Comparison of ENCODE assay signal across 8 mouse cellular contexts in the genomic region with DNA sequence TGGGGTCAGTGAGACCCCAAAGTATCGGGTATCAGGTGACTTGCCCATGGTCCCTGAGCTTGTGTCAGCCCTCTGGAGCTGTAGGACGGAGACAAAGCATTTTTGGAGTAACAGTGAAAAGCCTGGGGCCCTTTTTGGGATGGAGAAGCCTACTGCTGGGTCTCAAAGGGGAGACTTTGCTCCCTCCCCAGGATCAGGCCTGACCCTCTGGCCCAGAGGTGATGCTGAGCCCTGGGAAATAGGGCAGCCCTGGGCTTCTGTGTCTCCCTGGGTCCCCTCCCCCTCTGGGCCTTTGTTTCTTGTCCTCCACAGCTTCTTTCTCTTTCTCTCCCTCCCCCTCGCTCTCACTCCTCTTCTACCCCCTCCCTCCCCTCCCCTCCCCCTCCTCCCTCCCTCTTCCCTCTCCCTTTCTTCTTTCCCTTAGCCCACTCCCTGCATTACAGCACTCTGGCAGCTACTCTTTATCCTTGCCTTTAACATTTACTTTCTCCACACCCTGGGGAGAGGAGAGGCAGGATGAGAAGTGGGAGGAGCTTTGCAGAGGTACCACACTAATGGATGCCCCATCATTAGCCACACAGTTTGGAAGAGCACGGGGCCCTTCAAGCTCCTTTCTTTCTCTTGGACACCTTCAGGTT. TPM values are rescaled to one million over a fixed set of nuclear protein-coding genes. Genes with fewer than 3 reads are reported as not detected.
A peak's percentile ranks its signal among the peaks of the same experiment; 100 is the strongest.
DNase-seq lines count a peak whose midpoint lies in the region; ATAC-seq and TF ChIP-seq lines count a peak whose summit lies in the region.

No protein-coding gene starts in this region.

- peaks cover 39% of the 10 kb centered on the region for H3K4me1 ChIP-seq in kidney, postnatal 0 days (replicated peaks; ENCODE audit: insufficient read depth, low read length)
- H3K4me1 ChIP-seq in embryonic facial prominence, embryonic 10.5 days = peaks cover 89% of the 10 kb centered on the region
- peaks cover 54% of the 10 kb centered on the region for H3K4me1 ChIP-seq in intestine, embryonic 16.5 days (ENCODE audit: control insufficient read depth, insufficient read depth, low read length)
- peaks cover 38% of the 10 kb centered on the region for H3K4me1 ChIP-seq in neural tube, embryonic 11.5 days (ENCODE audit: control insufficient read depth, insufficient read depth, low read length)
- peaks cover 42% of the 10 kb centered on the region for H3K4me1 ChIP-seq in thymus, adult 2 months (replicated peaks; ENCODE audit: control insufficient read depth, insufficient read depth, low read length)

- WGBS in kidney, postnatal 0 days = 22% methylated on average over 4 of the region's 4 CpGs
- WGBS in embryonic facial prominence, embryonic 10.5 days = 12% methylated on average over 4 of the region's 4 CpGs
- WGBS in intestine, embryonic 16.5 days = 47% methylated on average over 4 of the region's 4 CpGs
- 11% methylated on average over 4 of the region's 4 CpGs for WGBS in neural tube, embryonic 11.5 days
- WGBS in thymus, adult 2 months = 70% methylated on average over 4 of the region's 4 CpGs

- no peaks in the 10 kb centered on the region for H3K9me3 ChIP-seq in kidney, postnatal 0 days (replicated peaks; ENCODE audit: low read length)
- H3K9me3 ChIP-seq in embryonic facial prominence, embryonic 10.5 days = no peaks in the 10 kb centered on the region
- H3K9me3 ChIP-seq in intestine, embryonic 16.5 days (ENCODE audit: control insufficient read depth, low read length) = no peaks in the 10 kb centered on the region
- no peaks in the 10 kb centered on the region for H3K9me3 ChIP-seq in neural tube, embryonic 11.5 days (ENCODE audit: control insufficient read depth, low read length)

- TF ChIP-seq POLR2A in thymus, adult 2 months (IDR thresholded peaks at IDR 0.05; ENCODE audit: control insufficient read depth, extremely low read depth, insufficient read depth, low read length, poor library complexity) = no peak

- ATAC-seq in kidney, postnatal 0 days (replicated peaks; ENCODE audit: low FRiP score, low read depth) = no peak
- no peak for ATAC-seq in intestine, embryonic 16.5 days
- peak; percentile 45; the same call in 1 of the 2 replicates for ATAC-seq in neural tube, embryonic 11.5 days (ENCODE audit: insufficient read depth, low FRiP score, low TSS enrichment)

- peak overlapping the region; percentile 10; the same call in 1 of the 2 replicates for H3K27ac ChIP-seq in kidney, postnatal 0 days
- H3K27ac ChIP-seq in embryonic facial prominence, embryonic 10.5 days (replicated peaks) = peak overlapping the region; percentile 88
- H3K27ac ChIP-seq in intestine, embryonic 16.5 days (ENCODE audit: low read length) = 0 out of 2 replicates have a peak overlapping the region, but pooled peaks have one; percentile 4
- H3K27ac ChIP-seq in neural tube, embryonic 11.5 days (ENCODE audit: low read depth, low read length) = peak overlapping the region; percentile 82
- no peak overlapping the region for H3K27ac ChIP-seq in thymus, adult 2 months (ENCODE audit: control insufficient read depth, insufficient read depth, low read length)

- H3K9ac ChIP-seq in kidney, postnatal 0 days (ENCODE audit: low read depth, low read length) = no peak overlapping the region
- no peak overlapping the region for H3K9ac ChIP-seq in intestine, embryonic 16.5 days (ENCODE audit: low read depth, low read length)
- peak overlapping the region; percentile 44 for H3K9ac ChIP-seq in neural tube, embryonic 11.5 days (ENCODE audit: low read length)

- peaks cover 1% of the 10 kb centered on the region; the same call in 1 of the 2 replicates for H3K36me3 ChIP-seq in kidney, postnatal 0 days (ENCODE audit: insufficient read depth, low read length)
- H3K36me3 ChIP-seq in embryonic facial prominence, embryonic 10.5 days (replicated peaks) = peaks cover 3% of the 10 kb centered on the region
- H3K36me3 ChIP-seq in intestine, embryonic 16.5 days (ENCODE audit: control insufficient read depth, insufficient read depth, low read length) = no peaks in the 10 kb centered on the region
- peaks cover under 1% of the 10 kb centered on the region; the same call in 1 of the 2 replicates for H3K36me3 ChIP-seq in neural tube, embryonic 11.5 days (ENCODE audit: control insufficient read depth, insufficient read depth, low read length)
- no peaks in the 10 kb centered on the region for H3K36me3 ChIP-seq in thymus, adult 2 months (ENCODE audit: control insufficient read depth, insufficient read depth, low read length)

- H3K27me3 ChIP-seq in kidney, postnatal 0 days (ENCODE audit: insufficient read depth, low read length) = no peaks in the 10 kb centered on the region
- H3K27me3 ChIP-seq in embryonic facial prominence, embryonic 10.5 days (replicated peaks; ENCODE audit: low read depth, poor library complexity, severe bottlenecking) = no peaks in the 10 kb centered on the region
- H3K27me3 ChIP-seq in intestine, embryonic 16.5 days (replicated peaks; ENCODE audit: control insufficient read depth, insufficient read depth, low read length) = no peaks in the 10 kb centered on the region
- no peaks in the 10 kb centered on the region for H3K27me3 ChIP-seq in neural tube, embryonic 11.5 days (ENCODE audit: control insufficient read depth, insufficient read depth, low read length)
- no peaks in the 10 kb centered on the region for H3K27me3 ChIP-seq in thymus, adult 2 months (ENCODE audit: control insufficient read depth, insufficient read depth, low read length)

- DNase-seq in kidney, postnatal 0 days (ENCODE audit: low spot score) = no peak
- no peak for DNase-seq in kidney, adult 9 months
- peak; percentile 54 for DNase-seq in embryonic facial prominence, embryonic 10.5 days (ENCODE audit: low spot score)
- DNase-seq in neural tube, embryonic 11.5 days (ENCODE audit: low spot score) = peak; percentile 40
- no peak for DNase-seq in right cerebral cortex, postnatal 10 days (ENCODE audit: low spot score in 2 of 2)
- no peak for DNase-seq in ovary, adult 18-20 months (ENCODE audit: low spot score)
- DNase-seq in thymus, adult 2 months = no peak

- no peak overlapping the region for H3K4me3 ChIP-seq in kidney, postnatal 0 days (replicated peaks; ENCODE audit: low read depth, low read length)
- H3K4me3 ChIP-seq in embryonic facial prominence, embryonic 10.5 days = peak overlapping the region; percentile 27; the same call in 1 of the 2 replicates
- H3K4me3 ChIP-seq in intestine, embryonic 16.5 days (ENCODE audit: low read length) = no peak overlapping the region
- H3K4me3 ChIP-seq in neural tube, embryonic 11.5 days (ENCODE audit: low read depth, low read length) = no peak overlapping the region
- no peak overlapping the region for H3K4me3 ChIP-seq in thymus, adult 2 months (ENCODE audit: control insufficient read depth, insufficient read depth, low read length)

- no peak for TF ChIP-seq CTCF in kidney, postnatal 0 days (IDR thresholded peaks at IDR 0.05; ENCODE audit: low read depth)
- TF ChIP-seq CTCF in thymus, adult 2 months (IDR thresholded peaks at IDR 0.05; ENCODE audit: borderline replicate concordance, control insufficient read depth, extremely low read depth, insufficient read depth, low read length, poor library complexity) = no peak

- H3K4me2 ChIP-seq in kidney, postnatal 0 days (ENCODE audit: low read length) = no peak overlapping the region
- no peak overlapping the region for H3K4me2 ChIP-seq in intestine, embryonic 16.5 days (ENCODE audit: low read depth, low read length)
- H3K4me2 ChIP-seq in neural tube, embryonic 11.5 days (ENCODE audit: low read depth) = no peak overlapping the region

RNA-seq across cellular contexts. Expression of a gene that starts 39.1 kb away (rescaled TPM):
- 630 and 689 TPM in 2 replicates for polyA plus RNA-seq in kidney, postnatal 0 days (2015; fragmentation: Nextera tagmentation; extraction: Ambion mirVana)
- 522 and 534 TPM in 2 replicates for polyA plus RNA-seq in embryonic facial prominence, embryonic 10.5 days (2016; fragmentation: Nextera tagmentation; extraction: Ambion mirVana)
- polyA plus RNA-seq in intestine, embryonic 16.5 days (2015; fragmentation: Nextera tagmentation; extraction: Ambion mirVana) = 540 and 585 TPM in 2 replicates
- polyA plus RNA-seq in neural tube, embryonic 11.5 days (2014; fragmentation: Nextera tagmentation; extraction: Ambion mirVana) = 371 and 381 TPM in 2 replicates
- 168 and 225 TPM in 2 replicates for polyA plus RNA-seq in thymus, adult 2 months (2012; rRNA removed)

RNA-seq across cellular contexts. Expression of a gene that starts 51.5 kb away (rescaled TPM):
- 14.8 and 15.3 TPM in 2 replicates for polyA plus RNA-seq in kidney, postnatal 0 days (2015; fragmentation: Nextera tagmentation; extraction: Ambion mirVana)
- polyA plus RNA-seq in embryonic facial prominence, embryonic 10.5 days (2016; fragmentation: Nextera tagmentation; extraction: Ambion mirVana) = 21.5 and 25.2 TPM in 2 replicates
- polyA plus RNA-seq in intestine, embryonic 16.5 days (2015; fragmentation: Nextera tagmentation; extraction: Ambion mirVana) = 12.2 and 12.4 TPM in 2 replicates
- 21.9 and 24.8 TPM in 2 replicates for polyA plus RNA-seq in neural tube, embryonic 11.5 days (2014; fragmentation: Nextera tagmentation; extraction: Ambion mirVana)
- polyA plus RNA-seq in thymus, adult 2 months (2012; rRNA removed) = 62.1 and 63.1 TPM in 2 replicates

Comparison
In these comparisons a context has a peak if more than half of its experiments do, and no peak if none do; other contexts are left out.
1. DNase-seq: peak in embryonic facial prominence, embryonic 10.5 days (single experiment) and neural tube, embryonic 11.5 days (single experiment); none in kidney, postnatal 0 days (single experiment), kidney, adult 9 months (single experiment), right cerebral cortex, postnatal 10 days (0 of 2), ovary, adult 18-20 months (single experiment) and thymus, adult 2 months (single experiment).